Mouse (Mus musculus) neural tube, embryonic 15.5 days (tissue): ENCODE measurements around the gene Epb42. TPM values are rescaled to one million over a fixed set of nuclear protein-coding genes. Genes with fewer than 3 reads are reported as not detected.

Experiments
- ATAC-seq: fragments of 200-750 bp; cut with Nextera tagmentation; 2 replicates; pipeline ENCODE4 v1.8.0; 2017; ENCODE audit warnings: mild to moderate bottlenecking, moderate TSS enrichment, moderate library complexity; ENCODE audit not compliant: low FRiP score
- H3K27ac ChIP-seq: fragments of 300-500 bp; sonication (generic); replicated peaks from 2 replicates; pipeline ENCODE4 v1.5.1; 2015; ENCODE audit warnings: mild to moderate bottlenecking, inconsistent platforms
- H3K27me3 ChIP-seq: fragments of 300-500 bp; sonication (generic); replicated peaks from 2 replicates; pipeline ENCODE4 v1.6.1; 2015; ENCODE audit warnings: inconsistent platforms
- H3K36me3 ChIP-seq: fragments of 300-500 bp; sonication (generic); 2 replicates; pipeline ENCODE4 v1.6.1; 2015; ENCODE audit warnings: inconsistent platforms
- H3K4me1 ChIP-seq: fragments of 300-500 bp; sonication (generic); 2 replicates; pipeline ENCODE4 v1.6.1; 2015; ENCODE audit warnings: inconsistent platforms
- H3K4me2 ChIP-seq: fragments of 300-500 bp; sonication (generic); 2 replicates; pipeline ENCODE4 v1.6.1; 2015; ENCODE audit warnings: inconsistent platforms, mild to moderate bottlenecking, moderate library complexity
- H3K4me3 ChIP-seq: fragments of 300-500 bp; sonication (generic); replicated peaks from 2 replicates; pipeline ENCODE4 v1.5.1; 2015; ENCODE audit warnings: mild to moderate bottlenecking, inconsistent platforms
- H3K9ac ChIP-seq: fragments of 300-500 bp; sonication (generic); replicated peaks from 2 replicates; pipeline ENCODE4 v1.6.1; 2015; ENCODE audit warnings: mild to moderate bottlenecking, inconsistent platforms
- H3K9me3 ChIP-seq: fragments of 300-500 bp; sonication (generic); replicated peaks from 2 replicates; pipeline ENCODE4 v1.6.1; 2016; ENCODE audit warnings: inconsistent platforms
- WGBS: fragments of 180-500 bp; shearing (Covaris S2); methylation state at CpG from one replicate; pipeline ENCODE4 v1.1.7; 2015; ENCODE audit warnings: mixed read lengths; 5-methylcytosine and 5-hydroxymethylcytosine counted together
- polyA plus RNA-seq: library from polyadenylated mRNA; unstranded; fragments of >200 nt; fragmentation: Nextera tagmentation; extraction: Ambion mirVana; gene quantifications from 2 replicates; pipeline ENCODE4 v1.2.1, GENCODE M21; 2015

Epb42 gene
- polyA plus RNA-seq = 0.37 and 0.75 TPM in 2 replicates

DNA sequence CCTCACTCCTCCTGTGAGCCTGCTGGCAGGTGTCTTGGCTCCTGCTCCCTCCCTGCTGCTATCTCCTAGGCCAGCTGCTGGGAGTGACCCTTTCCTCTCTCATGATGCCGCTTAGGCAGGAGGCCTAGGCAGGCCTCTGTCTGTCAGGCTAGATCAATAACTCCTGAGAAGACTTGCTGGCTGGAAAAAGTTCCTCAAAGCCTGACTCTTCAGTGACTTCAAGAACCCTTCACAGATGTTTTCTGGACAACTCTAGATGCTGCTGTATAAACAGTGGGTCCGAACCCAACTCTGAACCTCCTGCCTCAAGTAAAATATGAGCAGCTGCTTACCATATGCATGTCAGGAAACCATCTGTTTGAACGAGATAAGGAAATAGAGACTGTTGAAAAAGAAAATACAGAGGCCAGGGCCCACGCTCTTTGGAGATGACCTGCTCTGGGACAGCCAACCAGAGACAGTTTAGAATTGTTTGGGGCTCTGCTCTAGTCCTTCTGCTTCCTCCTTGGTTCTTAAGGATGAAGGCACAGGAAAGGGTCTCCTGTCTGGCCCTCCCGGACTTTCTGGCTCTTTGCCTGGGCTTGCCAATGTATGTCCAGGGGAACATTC is at the start of gene Epb42:
TSS of gene Epb42 (minus strand) at position 340 of the 609 bp plus-strand sequence.
- Histone ChIP-seq H3K27me3 (no peaks in the 10 kb centered on the region), H3K4me2 (no peak within 1 kb of the TSS), H3K4me1 (no peaks in the 10 kb centered on the region), H3K9me3 (no peaks in the 10 kb centered on the region), H3K9ac (no peak within 1 kb of the TSS), H3K36me3 (no peaks in the 10 kb centered on the region), H3K4me3 (no peak within 1 kb of the TSS), H3K27ac (no peak within 1 kb of the TSS)
- no peak for ATAC-seq
- WGBS = 80% methylated on average over 5 of the region's 5 CpGs

DNA sequence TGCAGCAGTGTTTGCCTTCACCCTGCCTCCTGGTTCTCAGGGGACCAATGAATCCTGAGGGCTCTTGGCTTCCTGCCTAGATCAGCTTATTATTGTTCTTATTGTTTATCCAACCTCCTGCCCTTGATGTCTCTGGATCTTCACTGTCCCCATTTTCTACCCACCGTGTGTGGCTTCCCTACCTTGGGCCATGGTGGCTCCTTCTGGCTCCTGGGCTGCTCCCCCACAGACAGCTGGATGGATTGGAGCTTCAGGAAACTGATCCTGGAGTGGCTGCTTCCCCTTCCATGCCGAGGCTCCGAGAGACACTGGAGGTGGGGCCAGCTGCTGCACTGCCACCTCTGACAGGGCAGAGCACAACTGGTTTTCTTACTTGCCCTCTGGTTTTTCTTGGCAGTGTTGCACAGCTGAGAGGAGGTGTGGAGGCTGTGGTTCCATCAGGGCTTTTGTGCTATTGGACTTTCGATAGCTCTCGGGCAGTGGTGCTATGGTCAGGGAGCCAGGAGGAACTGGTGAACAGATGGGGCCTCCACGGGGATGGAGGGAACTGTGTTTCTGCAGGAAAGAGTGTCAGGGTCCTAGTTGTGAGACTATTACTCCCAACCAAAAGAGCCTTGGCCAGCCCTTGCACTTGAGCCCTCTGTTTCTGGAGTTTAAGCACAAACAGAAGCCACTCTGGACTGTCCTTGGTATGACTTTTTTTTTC is 48.8 kb upstream of the Epb42 start, which contains the start of gene Tgm5:
TSS of gene Tgm5 (minus strand) at position 362 of the 706 bp plus-strand sequence.
- H3K9ac ChIP-seq = no peak within 1 kb of the TSS
- 50% methylated on average over 6 of the region's 6 CpGs for WGBS
- H3K27me3 ChIP-seq = no peaks in the 10 kb centered on the region
- no peaks in the 10 kb centered on the region for H3K36me3 ChIP-seq
- no peak within 1 kb of the TSS for H3K4me3 ChIP-seq
- no peaks in the 10 kb centered on the region for H3K9me3 ChIP-seq
- no peak for ATAC-seq
- H3K4me1 ChIP-seq = peaks cover 4% of the 10 kb centered on the region; the same call in 1 of the 2 replicates
- no peak within 1 kb of the TSS for H3K4me2 ChIP-seq
- no peak within 1 kb of the TSS for H3K27ac ChIP-seq

DNA sequence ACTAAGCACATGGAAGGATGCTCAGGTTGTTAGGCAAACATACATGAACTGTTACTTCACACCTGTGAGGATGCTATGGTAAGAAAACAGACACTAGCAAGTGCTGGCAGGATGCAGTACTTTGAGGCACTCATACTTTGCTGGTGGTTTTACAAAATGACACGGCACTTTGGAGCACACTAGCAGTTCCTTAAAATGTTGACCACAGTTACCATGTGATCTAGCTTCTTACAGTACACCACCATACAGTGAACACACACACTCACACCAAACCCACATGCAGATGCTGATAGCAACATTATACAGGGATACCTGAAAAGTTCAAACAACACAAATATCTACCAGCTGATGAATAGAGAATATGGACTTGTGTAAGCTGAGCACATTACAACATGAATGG is 45.8 kb upstream of the Epb42 start:
- no peak overlapping the region for H3K4me2 ChIP-seq
- H3K27ac ChIP-seq = no peak overlapping the region
- WGBS = 88% methylated on average over 1 of the region's 1 CpGs
- H3K27me3 ChIP-seq = no peaks in the 10 kb centered on the region
- no peak for ATAC-seq
- H3K4me1 ChIP-seq = peaks cover 4% of the 10 kb centered on the region; the same call in 1 of the 2 replicates
- no peak overlapping the region for H3K9ac ChIP-seq
- no peaks in the 10 kb centered on the region for H3K9me3 ChIP-seq
- H3K36me3 ChIP-seq = no peaks in the 10 kb centered on the region
- H3K4me3 ChIP-seq = no peak overlapping the region

DNA sequence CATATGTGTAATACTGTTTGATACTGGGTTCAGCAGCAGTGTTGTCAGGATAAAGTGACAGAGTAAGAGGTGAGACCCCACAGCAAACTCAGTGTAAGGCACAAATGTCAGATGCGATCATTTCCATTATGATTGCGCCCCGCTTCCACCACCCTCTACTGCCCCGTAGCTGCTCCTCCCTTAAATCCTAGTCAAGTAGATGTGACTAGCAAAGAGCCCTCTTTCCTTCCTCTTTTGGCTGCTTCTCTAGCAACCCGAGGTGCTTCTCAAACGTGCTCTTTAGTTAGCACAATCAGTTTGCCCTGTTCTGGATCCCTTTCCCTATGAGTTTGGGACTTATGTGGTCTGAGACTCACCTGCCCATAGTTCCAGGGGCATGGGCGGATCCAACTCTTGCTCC is 37.9 kb upstream of the Epb42 start:
- Histone ChIP-seq H3K27ac (no peak overlapping the region), H3K4me3 (no peak overlapping the region), H3K36me3 (no peaks in the 10 kb centered on the region), H3K4me1 (no peaks in the 10 kb centered on the region), H3K9me3 (no peaks in the 10 kb centered on the region), H3K27me3 (no peaks in the 10 kb centered on the region), H3K4me2 (no peak overlapping the region), H3K9ac (no peak overlapping the region)
- WGBS = 89% methylated on average over 7 of the region's 7 CpGs
- no peak for ATAC-seq

DNA sequence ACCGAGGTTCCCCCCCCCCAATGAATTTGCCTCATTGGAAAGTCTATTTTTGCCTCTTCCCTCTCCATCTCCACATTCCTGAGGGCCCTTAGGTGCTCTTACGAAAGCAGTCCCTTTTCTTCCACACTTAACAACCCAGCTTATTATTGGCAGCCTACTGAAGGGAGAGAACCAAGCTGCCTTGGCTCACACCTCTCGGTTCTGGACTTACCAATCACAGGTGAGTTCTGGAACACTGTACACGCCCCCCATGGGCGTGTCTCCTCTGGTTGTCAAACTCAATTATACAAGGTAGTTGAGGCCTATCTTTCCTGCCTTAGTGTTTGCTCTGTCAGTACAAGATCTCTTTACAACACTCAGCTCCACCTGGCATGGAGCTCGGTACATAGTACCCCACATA is 35.0 kb upstream of the Epb42 start:
- Histone ChIP-seq H3K27me3 (no peaks in the 10 kb centered on the region), H3K9ac (no peak overlapping the region)
- 80% methylated on average over 6 of the region's 6 CpGs for WGBS

DNA sequence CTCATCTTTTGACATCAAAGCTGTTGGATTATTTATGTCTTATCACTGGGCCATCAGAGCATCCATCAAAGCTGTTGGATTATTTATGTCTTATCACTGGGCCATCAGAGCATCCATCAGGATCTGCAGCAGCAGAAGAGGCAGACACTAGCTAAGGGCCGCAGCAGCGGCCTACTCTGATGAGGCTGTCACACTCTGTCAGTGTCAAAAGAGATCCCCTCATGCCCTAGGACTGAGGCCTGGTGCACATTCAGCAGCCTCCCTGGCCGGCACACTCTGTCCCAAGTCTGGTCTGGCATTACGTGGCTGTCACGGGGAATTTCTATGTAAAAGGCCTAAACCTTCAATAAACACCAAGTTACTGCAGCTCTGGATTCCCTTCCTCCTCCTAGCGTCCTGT is 32.6 kb upstream of the Epb42 start:
- H3K4me1 ChIP-seq = no peaks in the 10 kb centered on the region
- ATAC-seq = no peak
- H3K9me3 ChIP-seq = no peaks in the 10 kb centered on the region
- H3K4me3 ChIP-seq = no peak overlapping the region
- H3K9ac ChIP-seq = no peak overlapping the region
- 66% methylated on average over 6 of the region's 6 CpGs for WGBS
- no peaks in the 10 kb centered on the region for H3K27me3 ChIP-seq
- no peaks in the 10 kb centered on the region for H3K36me3 ChIP-seq
- no peak overlapping the region for H3K4me2 ChIP-seq
- H3K27ac ChIP-seq = no peak overlapping the region

More for the DNA sequence above, 35.0 kb upstream of the Epb42 start:
- Histone ChIP-seq H3K4me2 (no peak overlapping the region), H3K4me1 (no peaks in the 10 kb centered on the region), H3K9me3 (no peaks in the 10 kb centered on the region), H3K4me3 (no peak overlapping the region), H3K27ac (no peak overlapping the region), H3K36me3 (no peaks in the 10 kb centered on the region)
- no peak for ATAC-seq

DNA sequence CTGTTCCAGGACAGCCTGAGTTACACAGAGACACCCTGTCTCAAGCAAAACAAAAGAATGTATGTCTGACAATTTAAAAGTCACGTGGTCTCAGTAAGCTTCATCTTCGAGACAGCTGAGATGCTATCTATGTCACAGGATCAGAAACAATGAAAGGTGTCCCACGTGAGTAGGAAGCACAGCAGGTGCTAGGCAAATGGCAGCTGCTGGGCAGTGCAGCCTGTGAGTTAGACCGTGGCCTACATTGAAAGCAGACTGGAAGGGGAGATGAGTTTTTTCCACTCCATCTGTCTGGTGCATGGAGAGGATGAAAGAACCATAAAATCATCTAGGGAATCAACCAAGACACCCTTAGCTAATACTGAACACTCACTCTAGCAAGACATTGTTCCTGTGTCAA is 30.2 kb upstream of the Epb42 start:
- WGBS = 64% methylated on average over 4 of the region's 4 CpGs
- Histone ChIP-seq H3K4me2 (no peak overlapping the region), H3K9ac (no peak overlapping the region)

DNA sequence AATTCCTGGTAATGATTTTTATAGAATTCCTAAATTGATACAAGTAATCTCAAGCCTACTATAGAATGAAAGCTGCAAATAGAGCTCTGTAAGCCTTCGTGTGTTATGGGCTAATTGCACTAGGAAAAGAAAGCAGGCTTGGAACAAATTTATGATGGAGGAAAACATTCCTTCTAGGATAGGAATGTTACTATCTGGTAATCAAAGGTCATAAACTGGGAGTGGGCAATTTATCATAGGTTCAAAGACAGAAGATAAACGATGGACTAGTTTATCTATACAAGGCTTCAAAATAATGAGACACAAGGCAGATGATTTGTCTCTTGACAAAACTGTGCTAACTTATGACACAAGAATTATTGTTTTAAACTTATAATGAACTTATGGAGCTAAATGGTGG is 24.4 kb upstream of the Epb42 start:
- WGBS = 58% methylated on average over 2 of the region's 2 CpGs
- ATAC-seq = no peak

More for the DNA sequence above, 30.2 kb upstream of the Epb42 start:
- Histone ChIP-seq H3K27ac (no peak overlapping the region), H3K4me1 (no peaks in the 10 kb centered on the region), H3K27me3 (no peaks in the 10 kb centered on the region), H3K36me3 (no peaks in the 10 kb centered on the region), H3K4me3 (no peak overlapping the region), H3K9me3 (no peaks in the 10 kb centered on the region)
- no peak for ATAC-seq

DNA sequence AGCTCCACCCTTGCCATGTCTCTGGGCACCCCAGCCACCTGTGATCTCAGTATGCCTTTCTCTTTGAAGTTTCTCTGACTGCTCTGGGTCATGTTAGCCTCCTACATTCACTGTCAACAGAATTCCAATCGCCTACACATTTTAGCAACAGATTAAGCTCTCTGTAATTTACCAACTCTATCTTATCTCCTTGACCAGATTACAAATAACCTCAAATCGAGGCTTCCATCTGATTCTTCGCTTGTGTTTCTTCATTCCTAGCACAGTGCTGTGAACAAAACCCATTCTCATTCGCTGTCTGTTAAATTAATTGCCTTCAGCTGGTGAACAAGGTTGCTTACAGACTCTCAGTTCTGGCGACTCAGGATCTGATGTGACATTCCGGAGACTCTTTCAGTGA is 21.1 kb upstream of the Epb42 start:
- no peak overlapping the region for H3K4me2 ChIP-seq
- H3K4me3 ChIP-seq = no peak overlapping the region
- no peak for ATAC-seq
- 63% methylated on average over 6 of the region's 6 CpGs for WGBS
- H3K27me3 ChIP-seq = no peaks in the 10 kb centered on the region
- H3K9me3 ChIP-seq = no peaks in the 10 kb centered on the region
- H3K36me3 ChIP-seq = no peaks in the 10 kb centered on the region
- H3K9ac ChIP-seq = no peak overlapping the region
- H3K4me1 ChIP-seq = no peaks in the 10 kb centered on the region
- no peak overlapping the region for H3K27ac ChIP-seq

More for the DNA sequence above, 24.4 kb upstream of the Epb42 start:
- Histone ChIP-seq H3K9me3 (no peaks in the 10 kb centered on the region), H3K36me3 (no peaks in the 10 kb centered on the region), H3K27ac (no peak overlapping the region), H3K9ac (no peak overlapping the region), H3K4me3 (no peak overlapping the region), H3K4me2 (no peak overlapping the region), H3K27me3 (no peaks in the 10 kb centered on the region), H3K4me1 (no peaks in the 10 kb centered on the region)

DNA sequence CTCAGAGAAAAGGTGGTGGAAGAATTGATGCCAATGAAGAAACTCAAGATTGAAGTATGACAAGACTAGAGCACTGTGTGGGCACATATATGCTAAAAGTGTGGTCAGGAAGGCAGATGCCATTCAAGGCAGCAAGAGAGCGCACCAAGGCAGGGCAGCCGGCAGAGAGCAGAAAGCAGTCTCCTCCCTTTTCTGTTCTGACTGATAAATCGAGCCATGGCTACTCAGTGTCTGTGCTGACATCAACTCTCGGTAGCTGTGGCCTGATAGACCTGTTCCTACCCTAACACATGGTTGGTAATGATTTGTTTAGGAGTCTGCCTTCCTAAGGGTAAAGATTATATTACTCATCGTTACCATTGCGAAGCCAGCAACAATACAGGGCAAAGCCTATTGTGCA is 19.0 kb upstream of the Epb42 start:
- no peak for ATAC-seq
- no peak overlapping the region for H3K4me3 ChIP-seq
- H3K27me3 ChIP-seq = no peaks in the 10 kb centered on the region
- H3K36me3 ChIP-seq = no peaks in the 10 kb centered on the region
- no peaks in the 10 kb centered on the region for H3K4me1 ChIP-seq
- H3K4me2 ChIP-seq = no peak overlapping the region
- no peak overlapping the region for H3K9ac ChIP-seq
- no peak overlapping the region for H3K27ac ChIP-seq
- WGBS = 84% methylated on average over 6 of the region's 6 CpGs
- no peaks in the 10 kb centered on the region for H3K9me3 ChIP-seq

DNA sequence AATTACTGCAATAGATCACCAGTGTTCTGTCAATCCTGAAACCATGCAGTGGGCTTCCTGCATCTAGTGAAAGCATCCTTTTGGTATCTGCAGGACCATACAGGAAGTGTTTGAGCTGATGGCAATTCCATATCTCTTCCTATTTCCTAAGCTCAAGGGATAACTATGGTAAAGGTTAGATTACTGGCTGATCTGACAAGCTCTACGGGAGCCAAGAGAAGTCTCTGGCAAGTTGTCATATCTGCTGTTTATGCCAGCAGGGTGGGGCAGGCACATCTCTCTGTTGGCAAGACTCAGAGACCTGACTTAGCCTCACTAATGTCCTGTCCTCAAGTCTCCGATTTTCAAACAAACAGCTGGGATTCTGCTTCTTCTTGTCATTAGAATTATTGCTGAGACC is 17.2 kb upstream of the Epb42 start:
- Histone ChIP-seq H3K4me1 (no peaks in the 10 kb centered on the region), H3K27me3 (no peaks in the 10 kb centered on the region), H3K4me2 (no peak overlapping the region), H3K9me3 (no peaks in the 10 kb centered on the region), H3K27ac (no peak overlapping the region), H3K36me3 (no peaks in the 10 kb centered on the region), H3K4me3 (no peak overlapping the region), H3K9ac (no peak overlapping the region)
- no peak for ATAC-seq
- WGBS = 81% methylated on average over 2 of the region's 2 CpGs

DNA sequence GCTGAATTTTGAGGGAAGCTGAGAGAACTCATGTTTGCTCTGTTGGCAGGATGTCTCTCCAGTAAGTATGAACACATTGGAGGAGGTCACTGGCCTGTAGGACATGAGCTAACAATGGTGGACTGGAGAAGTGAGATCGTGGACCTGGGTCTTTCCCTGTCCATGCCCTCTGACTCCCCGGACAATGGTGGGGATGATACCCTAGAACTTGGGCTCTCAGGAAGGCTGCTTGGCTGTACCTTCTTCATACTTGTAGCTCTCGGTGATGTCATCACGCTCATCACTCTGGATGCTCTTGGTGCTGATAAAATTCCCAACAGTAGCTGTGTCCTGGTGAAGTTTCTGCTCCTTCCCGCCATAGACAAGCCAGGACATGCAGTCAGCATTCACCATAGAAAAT is 15.3 kb upstream of the Epb42 start:
- no peak overlapping the region for H3K4me3 ChIP-seq
- H3K27ac ChIP-seq = no peak overlapping the region
- no peak for ATAC-seq
- WGBS = 92% methylated on average over 5 of the region's 5 CpGs
- H3K9ac ChIP-seq = no peak overlapping the region
- no peak overlapping the region for H3K4me2 ChIP-seq
- H3K9me3 ChIP-seq = no peaks in the 10 kb centered on the region
- H3K27me3 ChIP-seq = no peaks in the 10 kb centered on the region
- no peaks in the 10 kb centered on the region for H3K36me3 ChIP-seq
- H3K4me1 ChIP-seq = no peaks in the 10 kb centered on the region
